ENCODE assay signal across 12 mouse cellular contexts in genomic region chr9:51787380-51787779, GRCm38 (mm10). TPM values are rescaled to one million over a fixed set of nuclear protein-coding genes. Genes with fewer than 3 reads are reported as not detected.
A peak's percentile ranks its signal among the peaks of the same experiment; 100 is the strongest.
DNase-seq lines count a peak whose midpoint lies in the region; ATAC-seq and TF ChIP-seq lines count a peak whose summit lies in the region.
"Had no signal": no experiment of that assay in that cellular context is flagged by ENCODE, and none has a peak within 500 bp of the region (broad histone marks: within the 10 kb centered on the region; RNA-seq: fewer than 3 reads in every experiment).

No protein-coding gene starts in this region.

- H3K36me3 ChIP-seq in hindbrain, embryonic 11.5 days (ENCODE audit: control insufficient read depth, insufficient read depth, low read length), result no peaks in the 10 kb centered on the region
- no peaks in the 10 kb centered on the region; the same call in 1 of the 2 replicates for H3K36me3 ChIP-seq in hindbrain, embryonic 16.5 days (ENCODE audit: control insufficient read depth, insufficient read depth, low read length)
- no peaks in the 10 kb centered on the region for H3K36me3 ChIP-seq in midbrain, embryonic 16.5 days (ENCODE audit: control insufficient read depth, insufficient read depth, low read length)
- no peaks in the 10 kb centered on the region for H3K36me3 ChIP-seq in midbrain, embryonic 10.5 days
- no peaks in the 10 kb centered on the region for H3K36me3 ChIP-seq in midbrain, postnatal 0 days (ENCODE audit: insufficient read depth, low read length)
- H3K36me3 ChIP-seq: heart, embryonic 13.5 days had no signal

- no peak overlapping the region for H3K4me2 ChIP-seq in hindbrain, embryonic 11.5 days (replicated peaks; ENCODE audit: low read depth, low read length)
- no peak overlapping the region for H3K4me2 ChIP-seq in hindbrain, embryonic 16.5 days (ENCODE audit: low read length)
- no peak overlapping the region for H3K4me2 ChIP-seq in midbrain, embryonic 16.5 days (ENCODE audit: low read length)
- H3K4me2 ChIP-seq in midbrain, postnatal 0 days (ENCODE audit: low read depth, low read length, poor library complexity, severe bottlenecking), result no peak overlapping the region
- H3K4me2 ChIP-seq: heart, embryonic 13.5 days had no signal

- H3K9me3 ChIP-seq in hindbrain, embryonic 11.5 days (ENCODE audit: control insufficient read depth, low read length), result no peaks in the 10 kb centered on the region
- H3K9me3 ChIP-seq in hindbrain, embryonic 16.5 days (ENCODE audit: control insufficient read depth, low read length), result no peaks in the 10 kb centered on the region
- H3K9me3 ChIP-seq in midbrain, embryonic 16.5 days (replicated peaks; ENCODE audit: control insufficient read depth, low read length, poor library complexity, severe bottlenecking), result no peaks in the 10 kb centered on the region
- no peaks in the 10 kb centered on the region for H3K9me3 ChIP-seq in midbrain, embryonic 10.5 days (replicated peaks)
- H3K9me3 ChIP-seq in midbrain, postnatal 0 days (ENCODE audit: low read length), result no peaks in the 10 kb centered on the region
- H3K9me3 ChIP-seq: heart, embryonic 13.5 days had no signal

- no peaks in the 10 kb centered on the region for H3K4me1 ChIP-seq in hindbrain, embryonic 11.5 days (replicated peaks; ENCODE audit: control insufficient read depth, insufficient read depth, low read length)
- no peaks in the 10 kb centered on the region for H3K4me1 ChIP-seq in hindbrain, embryonic 16.5 days (ENCODE audit: control insufficient read depth, insufficient read depth, low read depth, low read length)
- H3K4me1 ChIP-seq in midbrain, embryonic 16.5 days (ENCODE audit: control insufficient read depth, insufficient read depth, low read length), result no peaks in the 10 kb centered on the region
- H3K4me1 ChIP-seq in midbrain, embryonic 10.5 days, result no peaks in the 10 kb centered on the region
- H3K4me1 ChIP-seq in midbrain, postnatal 0 days (ENCODE audit: insufficient read depth, low read length), result no peaks in the 10 kb centered on the region
- H3K4me1 ChIP-seq: heart, embryonic 13.5 days had no signal

- H3K27me3 ChIP-seq in hindbrain, embryonic 11.5 days (ENCODE audit: control insufficient read depth, insufficient read depth, low read length), result no peaks in the 10 kb centered on the region
- no peaks in the 10 kb centered on the region for H3K27me3 ChIP-seq in hindbrain, embryonic 16.5 days (replicated peaks; ENCODE audit: control insufficient read depth, insufficient read depth, low read length)
- H3K27me3 ChIP-seq in midbrain, embryonic 16.5 days (ENCODE audit: control insufficient read depth, insufficient read depth, low read depth, low read length), result no peaks in the 10 kb centered on the region
- no peaks in the 10 kb centered on the region for H3K27me3 ChIP-seq in midbrain, embryonic 10.5 days (ENCODE audit: low read depth, poor library complexity, severe bottlenecking)
- H3K27me3 ChIP-seq in midbrain, postnatal 0 days (ENCODE audit: insufficient read depth, low read length), result no peaks in the 10 kb centered on the region
- H3K27me3 ChIP-seq: heart, embryonic 13.5 days had no signal

- H3K27ac ChIP-seq in hindbrain, embryonic 11.5 days (ENCODE audit: low read depth, low read length), result no peak overlapping the region
- no peak overlapping the region for H3K27ac ChIP-seq in hindbrain, embryonic 16.5 days (ENCODE audit: low read depth, low read length)
- H3K27ac ChIP-seq in midbrain, embryonic 16.5 days (ENCODE audit: low read length), result no peak overlapping the region
- no peak overlapping the region for H3K27ac ChIP-seq in midbrain, embryonic 10.5 days (replicated peaks)
- no peak overlapping the region for H3K27ac ChIP-seq in midbrain, postnatal 0 days (ENCODE audit: low read depth, low read length)
- H3K27ac ChIP-seq: heart, embryonic 13.5 days had no signal

- TF ChIP-seq CTCF in midbrain, postnatal 0 days (IDR thresholded peaks at IDR 0.05), result peak; percentile 50

- no peak for ATAC-seq in hindbrain, embryonic 11.5 days (ENCODE audit: low FRiP score)
- ATAC-seq in hindbrain, embryonic 16.5 days, result no peak
- ATAC-seq in midbrain, embryonic 16.5 days, result no peak
- ATAC-seq in midbrain, postnatal 0 days (ENCODE audit: low FRiP score), result no peak

- DNase-seq in hindbrain, embryonic 11.5 days (ENCODE audit: low spot score), result peak; percentile 28
- DNase-seq in midbrain, embryonic 10.5 days (ENCODE audit: low spot score), result no peak
- peak; percentile 8 for DNase-seq in brain, embryonic 18.5 days (ENCODE audit: low read depth, low spot score)
- peak; percentile 32 for DNase-seq in midbrain, postnatal 0 days (ENCODE audit: low spot score)
- DNase-seq in B cell, adult 2 months, result no peak
- DNase-seq in adrenal gland, postnatal 36 days, result no peak
- DNase-seq: cerebellum, adult 8-10 months; kidney, postnatal 14 days had no signal

- 39% methylated on average over 6 of the region's 6 CpGs for WGBS in hindbrain, embryonic 11.5 days
- WGBS in hindbrain, embryonic 16.5 days, result 40% methylated on average over 6 of the region's 6 CpGs
- WGBS in midbrain, embryonic 16.5 days, result 31% methylated on average over 6 of the region's 6 CpGs
- WGBS in midbrain, embryonic 10.5 days, result 38% methylated on average over 6 of the region's 6 CpGs
- 35% methylated on average over 6 of the region's 6 CpGs for WGBS in midbrain, postnatal 0 days

- H3K4me3 ChIP-seq in hindbrain, embryonic 11.5 days (ENCODE audit: low read depth, low read length), result no peak overlapping the region
- H3K4me3 ChIP-seq in hindbrain, embryonic 16.5 days (ENCODE audit: low read length), result no peak overlapping the region
- no peak overlapping the region for H3K4me3 ChIP-seq in midbrain, embryonic 16.5 days (ENCODE audit: low read depth, low read length)
- H3K4me3 ChIP-seq in midbrain, embryonic 10.5 days, result no peak overlapping the region
- no peak overlapping the region for H3K4me3 ChIP-seq in midbrain, postnatal 0 days (ENCODE audit: low read depth, low read length)
- H3K4me3 ChIP-seq: heart, embryonic 13.5 days had no signal

- no peak overlapping the region for H3K9ac ChIP-seq in hindbrain, embryonic 11.5 days (ENCODE audit: low read depth, low read length)
- H3K9ac ChIP-seq in hindbrain, embryonic 16.5 days (ENCODE audit: low read depth, low read length), result no peak overlapping the region
- 0 out of 2 replicates have a peak overlapping the region, but pooled peaks have one; percentile 1 for H3K9ac ChIP-seq in midbrain, embryonic 16.5 days (ENCODE audit: low read depth, low read length)
- no peak overlapping the region for H3K9ac ChIP-seq in midbrain, postnatal 0 days (replicated peaks; ENCODE audit: low read length, poor library complexity, severe bottlenecking)
- H3K9ac ChIP-seq: heart, embryonic 13.5 days had no signal

RNA-seq across cellular contexts. Expression of gene Arhgap20, which starts 22.2 kb away (rescaled TPM):
- polyA plus RNA-seq in hindbrain, embryonic 11.5 days (2014; fragmentation: Nextera tagmentation; extraction: Ambion mirVana), result 5.0 and 7.8 TPM in 2 replicates
- 22.6 and 23.5 TPM in 2 replicates for polyA plus RNA-seq in hindbrain, embryonic 16.5 days (2015; fragmentation: Nextera tagmentation; extraction: Ambion mirVana)
- polyA plus RNA-seq in midbrain, embryonic 16.5 days (2015; fragmentation: Nextera tagmentation; extraction: Ambion mirVana), result 17.5 and 18.8 TPM in 2 replicates
- 2.2 and 3.8 TPM in 2 replicates for polyA plus RNA-seq in midbrain, embryonic 10.5 days (2016; fragmentation: Nextera tagmentation; extraction: Ambion mirVana)
- total RNA-seq in midbrain, postnatal 0 days (2014; rRNA removed), result 36.1 and 38.6 TPM in 2 replicates
- polyA plus RNA-seq in midbrain, postnatal 0 days (2015; fragmentation: Nextera tagmentation; extraction: Ambion mirVana), result 21.0 and 28.2 TPM in 2 replicates
- total RNA-seq in adrenal gland, postnatal 36 days (2021), result 1 to 10 TPM; 1.9 to 3.1 TPM
- total RNA-seq: megakaryocyte progenitor cell, adult 5-6 weeks had no signal

Comparison
In these comparisons a context has a peak if more than half of its experiments do, and no peak if none do; other contexts are left out.
1. DNase-seq: peak in hindbrain, embryonic 11.5 days (single experiment), brain, embryonic 18.5 days (single experiment) and midbrain, postnatal 0 days (single experiment); none in midbrain, embryonic 10.5 days (single experiment), B cell, adult 2 months (0 of 2) and adrenal gland, postnatal 36 days (0 of 2).